Mouse (Mus musculus): ENCODE measurements around the gene Kifap3.

Kifap3 gene

DNA sequence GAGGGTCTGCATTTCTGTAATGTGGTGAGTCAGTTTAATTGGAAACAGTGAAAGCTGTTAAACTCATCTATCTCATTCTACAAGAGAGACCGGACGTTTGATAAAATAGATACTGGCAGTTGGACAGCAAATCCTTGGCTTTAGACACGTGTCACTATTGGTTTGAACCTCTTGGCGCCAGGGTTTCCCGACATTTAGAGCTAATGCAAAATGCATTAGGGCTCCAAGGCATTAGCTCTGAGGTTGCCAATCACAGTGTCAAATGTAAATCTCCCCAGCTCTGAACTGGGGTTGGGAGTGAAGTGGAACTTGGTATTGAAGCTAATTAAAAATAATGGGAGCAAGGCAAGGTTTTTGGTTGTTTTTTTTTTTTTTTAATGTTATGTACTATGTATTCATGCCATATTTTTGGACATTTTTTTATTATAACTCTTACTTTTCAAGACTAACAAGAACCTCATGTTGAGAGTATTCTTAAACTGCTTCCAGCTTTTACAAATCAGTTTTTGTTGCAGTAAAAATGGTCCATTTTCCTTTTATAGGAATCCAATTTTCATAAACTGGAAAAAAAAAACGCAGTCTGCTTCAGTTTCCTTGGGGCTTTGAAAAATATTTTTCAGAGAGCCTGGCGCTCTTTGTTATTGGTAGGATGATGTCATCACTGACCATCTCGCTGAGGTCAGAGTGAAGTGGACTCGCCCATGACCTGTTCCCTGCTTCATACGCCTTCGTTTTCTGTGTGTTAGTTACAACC lies 114.6 kb downstream of the Kifap3 start:
- no peak for DNase-seq (ENCODE audit: low read depth in 2 of 2, low spot score in 2 of 2)

DNA sequence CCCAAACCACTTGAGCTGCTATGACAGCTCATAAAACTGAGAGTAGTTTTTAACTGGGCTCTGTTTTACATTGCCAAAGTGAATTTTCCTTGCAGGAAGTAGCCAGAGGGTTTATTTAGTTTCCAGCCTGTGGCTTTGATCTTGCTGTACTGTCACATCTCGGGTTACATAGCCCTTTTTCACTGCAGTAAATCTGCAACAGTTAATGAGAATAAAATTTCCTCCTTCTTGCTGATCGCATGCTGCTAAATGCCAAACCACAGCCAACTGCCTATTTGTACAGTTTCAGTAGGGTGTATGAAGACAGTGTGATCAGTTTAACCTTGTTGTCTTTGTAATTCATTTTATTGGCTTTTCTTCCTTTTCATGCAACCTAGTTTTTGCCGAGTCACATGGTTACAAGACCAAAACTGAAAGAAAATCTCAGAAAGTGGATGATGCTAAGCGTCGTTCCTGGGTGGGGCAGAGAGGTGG lies 118.9 kb downstream of the Kifap3 start:
- DNase-seq (ENCODE audit: low read depth in 2 of 2, low spot score in 2 of 2) = no peak

DNA sequence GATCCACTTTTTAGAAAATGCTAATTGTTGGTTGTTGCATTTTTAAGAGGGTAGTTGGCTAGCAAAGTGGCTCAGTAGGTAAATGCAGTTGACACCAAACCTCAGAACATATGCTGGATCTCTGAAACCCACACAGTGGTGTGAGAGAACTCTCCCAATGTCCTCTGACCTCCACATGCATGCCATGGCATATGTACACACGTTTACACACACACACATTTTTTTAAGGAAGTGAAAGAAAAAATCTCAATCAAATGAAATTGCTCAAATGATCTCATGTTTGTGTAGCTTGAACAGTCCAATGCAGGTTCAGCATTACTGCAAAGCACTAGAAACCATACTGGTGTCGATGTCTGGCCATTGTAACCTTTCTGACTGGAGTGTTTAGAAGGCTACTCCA lies 120.2 kb downstream of the Kifap3 start:
- no peak for DNase-seq (ENCODE audit: low read depth in 2 of 2, low spot score in 2 of 2)

DNA sequence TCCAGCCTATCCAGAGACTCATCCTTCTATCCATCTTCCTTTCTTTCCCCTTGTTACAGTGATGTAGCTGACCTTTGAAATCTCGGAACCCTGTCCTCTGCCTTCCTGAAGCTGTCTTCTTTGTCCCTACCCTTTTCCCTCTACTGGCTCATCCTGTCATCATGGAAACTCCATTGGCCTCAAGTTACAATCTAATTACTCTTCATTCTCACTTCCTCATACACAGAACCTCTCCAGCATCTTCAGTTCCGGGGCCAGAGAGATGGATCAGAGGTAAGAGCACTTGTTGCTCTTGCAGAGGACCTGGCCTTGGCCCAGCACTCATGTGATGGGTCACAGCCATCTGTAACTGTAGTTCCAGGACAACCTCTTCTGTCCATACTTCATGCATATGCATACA lies 120.8 kb downstream of the Kifap3 start:
- no peak for DNase-seq (ENCODE audit: low read depth in 2 of 2, low spot score in 2 of 2)

DNA sequence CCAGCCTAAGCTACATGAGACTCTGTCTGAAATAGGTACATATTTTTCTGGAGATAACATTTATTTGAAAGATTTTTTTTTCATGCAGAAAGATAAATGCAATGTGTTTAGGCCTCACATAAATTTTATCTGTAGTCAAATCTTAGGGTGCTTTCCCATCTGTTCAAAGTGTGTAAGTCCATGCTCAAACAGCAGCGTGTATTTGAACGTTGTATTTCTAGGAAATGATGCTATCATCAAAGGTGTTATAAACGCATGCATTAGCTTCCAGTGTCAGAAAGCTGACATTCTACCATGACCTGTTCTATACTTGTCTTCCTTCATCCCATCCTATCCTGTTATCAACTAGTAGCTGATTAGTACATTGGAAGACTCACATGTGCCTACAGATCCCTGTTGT lies 124.0 kb downstream of the Kifap3 start:
- DNase-seq (ENCODE audit: low read depth in 2 of 2, low spot score in 2 of 2) = no peak

DNA sequence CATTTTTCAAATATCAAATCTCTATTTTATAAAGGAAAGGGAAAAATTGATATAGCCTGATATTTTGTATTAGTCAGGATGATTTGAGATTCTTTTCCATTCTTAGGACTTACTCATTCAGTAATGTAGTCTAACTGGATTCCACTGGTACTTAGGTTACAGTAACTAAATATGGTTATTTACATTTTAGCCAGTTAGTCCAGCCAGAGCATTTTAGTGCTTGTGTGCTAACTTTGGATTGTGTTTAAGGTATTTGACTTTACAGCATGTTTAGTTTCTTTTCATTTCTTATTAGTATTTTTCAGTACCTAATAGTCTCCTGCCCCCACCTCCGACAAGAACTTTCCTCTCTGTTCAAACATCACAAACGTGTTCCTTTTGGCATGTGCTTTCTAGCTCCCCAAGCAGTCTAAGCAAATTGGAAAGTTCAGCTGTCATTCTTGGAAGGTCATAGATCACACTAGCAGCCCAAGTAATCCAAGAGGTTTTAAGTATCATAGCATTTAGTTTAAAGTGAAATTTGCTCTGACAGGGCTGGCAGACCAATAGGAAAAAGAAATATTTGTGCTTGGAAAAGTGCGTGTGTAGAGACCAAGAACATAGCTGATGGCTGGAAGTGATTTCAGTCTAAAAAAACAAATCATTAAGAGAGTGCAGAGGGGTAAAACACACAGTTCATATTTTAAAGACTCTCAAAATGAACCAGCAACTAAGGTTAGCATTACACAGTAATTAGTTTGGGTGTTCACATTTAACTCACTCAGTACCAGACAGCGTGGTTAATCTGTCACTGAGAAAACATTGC lies 127.8 kb downstream of the Kifap3 start:
- DNase-seq (ENCODE audit: low read depth in 2 of 2, low spot score in 2 of 2) = no peak

DNA sequence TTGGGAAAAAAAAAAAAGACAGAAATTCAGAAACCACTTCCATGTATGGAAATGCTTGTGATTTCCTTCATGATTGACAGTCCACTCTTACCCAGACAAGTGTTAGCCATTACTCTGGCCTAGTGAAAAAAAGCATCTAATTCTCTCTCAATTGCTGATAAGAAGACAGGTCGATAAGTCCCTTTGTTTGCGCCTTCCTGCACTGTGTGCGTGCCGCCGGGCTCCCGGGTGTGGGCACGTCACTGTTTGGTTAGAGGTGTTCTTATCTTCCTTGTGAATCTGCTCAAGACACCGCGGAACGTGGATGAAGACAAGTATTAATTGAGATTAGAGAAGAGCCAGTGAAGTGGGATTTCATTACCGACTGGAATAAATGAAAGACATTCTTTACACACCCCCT lies 129.0 kb downstream of the Kifap3 start:
- no peak for DNase-seq (ENCODE audit: low read depth in 2 of 2, low spot score in 2 of 2)

DNA sequence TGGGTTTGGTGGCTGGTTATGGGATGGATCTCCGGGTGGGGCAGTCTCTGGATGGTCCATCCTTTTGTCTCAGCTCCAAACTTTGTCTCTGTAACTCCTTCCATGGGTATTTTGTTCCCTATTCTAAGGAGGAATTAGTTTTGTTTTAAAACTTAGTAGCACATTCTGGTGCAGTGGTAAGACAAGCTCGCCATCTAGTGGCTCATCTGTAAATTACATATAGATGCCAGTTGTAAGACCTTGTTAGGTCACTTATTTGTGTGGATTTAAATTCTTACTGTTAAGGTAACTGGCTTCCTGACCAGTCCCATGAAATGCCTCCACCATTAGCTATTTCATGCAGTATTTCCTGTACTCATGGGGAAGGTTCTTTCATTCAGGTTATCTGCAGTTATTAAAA lies 131.0 kb downstream of the Kifap3 start:
- DNase-seq (ENCODE audit: low read depth in 2 of 2, low spot score in 2 of 2) = peak in 1 of 2 experiments; percentile 34

DNA sequence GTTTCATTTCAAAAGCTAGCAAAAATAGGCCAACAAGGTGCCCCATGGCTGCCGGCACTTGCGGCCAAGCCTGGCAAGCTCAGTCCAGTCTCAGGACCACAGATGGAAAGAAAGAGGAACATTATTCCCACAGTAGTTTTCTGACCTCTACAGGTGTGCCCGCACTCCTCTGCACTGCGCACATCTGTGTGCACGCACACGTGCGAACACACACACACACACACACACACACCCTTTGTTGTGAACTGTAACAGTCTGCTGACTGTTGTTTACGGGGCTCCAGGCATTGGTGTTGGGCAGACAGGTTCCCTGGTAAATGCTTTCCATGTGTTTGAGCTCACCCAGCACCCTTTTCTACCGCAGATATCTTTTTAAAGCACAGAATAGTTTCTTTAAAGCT lies 131.4 kb downstream of the Kifap3 start:
- DNase-seq (ENCODE audit: low read depth in 2 of 2, low spot score in 2 of 2) = no peak

DNA sequence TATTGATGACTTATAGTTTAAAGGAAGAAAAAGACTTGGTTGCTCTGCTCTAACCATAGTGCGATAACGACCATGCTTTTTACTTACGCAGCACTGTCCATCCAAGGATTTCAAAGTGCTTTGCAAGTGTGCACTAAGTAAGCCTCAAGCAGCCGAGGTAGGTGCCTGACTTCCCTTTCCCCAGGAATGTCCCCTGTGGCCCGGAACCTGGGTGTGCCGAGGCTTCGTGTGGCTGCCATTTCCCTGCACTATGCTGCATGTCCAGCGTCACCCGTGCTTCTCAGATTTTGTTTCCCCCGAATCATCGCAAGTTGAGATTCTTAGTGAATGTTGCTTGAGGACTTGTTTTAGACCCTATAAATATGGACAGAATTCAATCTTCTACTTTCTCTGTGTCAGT lies 132.6 kb downstream of the Kifap3 start:
- no peak for DNase-seq (ENCODE audit: low read depth in 2 of 2, low spot score in 2 of 2)

DNA sequence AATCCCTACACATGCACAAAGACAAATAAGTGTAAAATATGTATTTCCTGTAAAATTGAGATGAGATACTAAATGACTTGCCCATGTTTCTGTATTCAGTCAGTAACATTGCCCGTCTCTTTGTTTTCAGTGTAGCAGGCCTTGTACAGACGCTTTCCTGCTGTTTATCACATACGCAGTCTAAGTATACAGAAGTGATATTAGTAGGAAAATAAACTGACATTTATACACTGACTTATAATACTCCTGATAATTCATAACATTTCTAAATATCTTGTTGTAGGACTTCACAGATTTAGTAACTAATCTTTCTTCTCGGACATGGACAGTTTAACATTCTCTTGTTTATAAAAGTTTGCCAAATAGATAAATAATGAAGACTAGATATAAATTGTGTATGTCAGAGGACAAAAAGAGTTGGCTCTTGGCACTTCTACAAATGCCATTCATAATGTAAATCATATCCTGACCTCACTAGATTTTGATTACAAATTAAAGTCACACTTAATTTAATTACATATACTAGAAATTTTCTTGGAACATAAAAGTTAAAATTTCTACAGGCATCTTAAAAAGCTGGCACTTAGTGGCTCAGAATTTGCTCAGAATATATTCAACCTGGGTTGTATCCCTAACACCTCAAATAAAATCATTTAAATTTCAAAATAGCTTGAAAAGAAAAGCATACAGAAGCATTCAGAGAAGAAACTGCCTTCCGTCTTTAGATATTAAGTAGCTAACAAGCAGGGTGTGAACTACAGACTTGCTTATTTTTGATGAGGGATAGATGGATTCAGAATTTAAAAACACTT lies 138.2 kb downstream of the Kifap3 start:
- DNase-seq (ENCODE audit: low read depth in 2 of 2, low spot score in 2 of 2) = no peak

DNA sequence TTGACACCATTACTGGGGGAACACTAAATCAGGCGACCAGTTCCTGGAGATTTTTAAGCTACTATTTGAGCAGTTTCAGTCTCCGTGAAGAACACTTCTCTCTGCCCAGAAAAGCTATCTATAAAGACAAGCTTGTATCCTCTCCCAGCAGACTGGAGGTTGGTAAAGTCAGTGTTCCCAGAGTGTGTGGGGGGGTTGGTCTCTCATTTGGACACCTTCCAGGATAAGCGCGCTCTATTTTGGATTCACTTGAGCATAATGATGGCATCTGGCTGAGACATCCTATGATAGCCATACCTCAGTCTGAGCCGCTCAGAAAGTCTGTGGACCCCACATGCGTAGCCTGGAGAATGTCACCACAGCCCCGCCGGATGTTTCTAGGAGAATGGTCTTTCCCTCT lies 144.7 kb downstream of the Kifap3 start:
- DNase-seq (ENCODE audit: low read depth in 2 of 2, low spot score in 2 of 2) = no peak

DNA sequence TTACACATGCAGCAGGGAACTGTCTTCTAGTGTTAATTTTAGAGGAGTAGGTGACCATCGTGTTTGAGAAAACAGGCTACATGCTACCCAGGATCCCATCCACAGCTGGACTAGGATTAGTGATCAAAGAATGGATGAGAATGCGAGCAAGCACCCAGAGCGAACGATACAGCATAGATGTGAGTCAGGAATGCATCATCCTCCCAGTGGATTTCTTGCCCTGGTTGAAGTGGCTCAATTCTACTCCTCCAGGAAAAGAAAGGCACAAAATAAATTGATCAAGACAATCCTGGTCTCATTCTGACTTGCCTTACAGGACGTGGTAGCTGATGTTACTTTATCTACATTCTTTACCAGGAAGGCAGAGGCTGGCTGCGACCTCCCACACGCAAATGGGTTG lies 149.5 kb downstream of the Kifap3 start, which contains the start of gene Scyl3:
TSS of gene Scyl3 (plus strand) at position 255 of the 400 bp plus-strand sequence.
- no peak for DNase-seq (ENCODE audit: low read depth in 2 of 2, low spot score in 2 of 2)

DNA sequence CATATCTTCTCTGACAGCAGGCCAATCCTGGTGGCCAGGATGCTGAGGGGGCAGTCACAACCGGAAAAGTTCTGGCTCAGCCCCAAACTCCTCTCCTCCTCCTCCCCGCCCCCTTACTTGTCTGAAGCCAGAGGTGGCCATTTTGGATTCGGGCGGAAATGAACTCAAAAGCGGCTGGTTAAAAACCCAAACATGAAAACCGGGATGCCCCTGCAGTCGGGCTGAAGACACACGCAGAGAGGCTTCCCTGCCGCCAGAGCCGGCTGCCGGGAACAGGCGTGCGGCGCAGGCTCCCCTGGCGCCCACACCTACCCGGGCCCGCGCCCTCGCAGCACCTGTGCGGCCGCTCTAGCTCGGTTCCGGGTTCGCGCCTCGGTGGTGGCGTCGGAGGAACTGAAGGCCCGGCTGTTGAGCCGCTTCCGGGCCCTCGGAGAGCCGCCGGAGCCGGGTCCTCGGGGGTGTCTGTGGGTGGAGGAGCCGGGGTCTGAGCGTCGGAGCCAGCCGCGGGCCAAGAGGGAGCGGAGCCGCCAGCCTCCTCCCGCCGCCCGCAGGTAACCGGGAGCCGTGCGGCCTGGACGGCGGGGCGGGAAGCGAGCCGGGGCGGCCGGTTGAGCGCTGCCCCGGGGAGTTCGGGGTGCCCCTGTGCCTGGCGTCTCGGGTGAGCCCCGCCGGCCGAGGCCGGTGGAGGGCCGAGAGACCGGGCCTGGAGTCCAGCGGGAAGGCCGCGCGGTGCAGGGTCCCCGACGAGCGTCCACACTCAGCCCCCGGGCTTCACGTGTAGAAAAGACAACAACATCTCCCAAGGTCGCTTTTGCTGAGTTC lies 150.5 kb downstream of the Kifap3 start:
- peak; percentile 81 to 89 for DNase-seq (ENCODE audit: low read depth in 2 of 2, low spot score in 2 of 2)

DNA sequence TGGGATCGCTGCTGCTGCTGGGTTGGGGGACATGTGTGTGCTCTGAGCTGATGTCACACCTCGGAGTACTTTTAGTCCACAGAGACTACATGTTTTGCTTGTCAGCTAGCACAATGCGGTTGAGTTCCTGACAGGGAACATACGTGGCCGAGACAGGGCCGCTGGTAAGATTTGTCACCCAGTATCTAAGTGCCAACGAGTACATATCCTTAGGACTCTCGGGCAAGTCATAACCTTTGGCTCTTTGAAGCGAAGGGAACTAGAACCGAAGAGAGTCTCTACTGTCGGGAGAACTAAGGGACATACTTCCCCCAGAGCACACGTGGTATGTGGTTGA lies 151.0 kb downstream of the Kifap3 start:
- DNase-seq (ENCODE audit: low read depth in 2 of 2, low spot score in 2 of 2) = peak; percentile 25 to 51

DNA sequence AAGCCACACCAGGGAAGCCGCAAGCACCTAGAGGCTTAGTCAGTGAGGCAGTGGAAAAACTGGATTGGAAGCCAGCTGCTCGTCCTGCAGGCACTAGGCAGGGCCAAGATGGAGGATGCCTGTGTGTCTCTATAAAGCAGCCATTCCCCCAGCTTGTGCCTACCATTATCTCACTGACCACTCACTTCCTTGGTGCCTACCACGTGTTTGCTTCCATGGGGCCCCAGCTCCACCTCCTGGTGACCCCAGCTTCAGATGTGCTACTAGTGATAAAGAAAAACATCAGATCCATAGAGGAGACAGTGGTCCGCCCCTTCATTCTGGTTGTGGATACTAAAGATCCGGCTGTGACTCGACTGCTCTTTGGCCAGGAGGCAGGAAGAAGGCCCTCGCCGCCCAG lies 152.4 kb downstream of the Kifap3 start:
- no peak for DNase-seq (ENCODE audit: low read depth in 2 of 2, low spot score in 2 of 2)

DNA sequence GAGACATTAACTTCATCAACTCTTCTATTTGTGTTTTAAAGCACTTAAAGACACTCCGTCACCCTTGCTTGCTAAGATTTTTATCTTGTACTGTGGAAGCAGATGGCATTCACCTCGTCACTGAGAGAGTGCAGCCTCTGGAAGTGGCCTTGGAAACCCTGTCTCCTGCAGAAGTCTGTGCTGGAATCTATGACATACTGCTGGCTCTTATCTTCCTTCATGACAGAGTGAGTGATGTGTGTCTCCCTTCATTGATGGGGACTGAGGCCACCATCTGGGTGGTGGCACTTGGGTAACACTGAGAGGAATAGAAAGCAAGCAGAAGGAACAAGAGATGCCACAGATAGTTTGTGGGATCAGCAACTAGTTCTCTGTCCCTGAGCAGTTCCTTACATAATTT lies 155.2 kb downstream of the Kifap3 start:
- no peak for DNase-seq (ENCODE audit: low read depth in 2 of 2, low spot score in 2 of 2)

DNA sequence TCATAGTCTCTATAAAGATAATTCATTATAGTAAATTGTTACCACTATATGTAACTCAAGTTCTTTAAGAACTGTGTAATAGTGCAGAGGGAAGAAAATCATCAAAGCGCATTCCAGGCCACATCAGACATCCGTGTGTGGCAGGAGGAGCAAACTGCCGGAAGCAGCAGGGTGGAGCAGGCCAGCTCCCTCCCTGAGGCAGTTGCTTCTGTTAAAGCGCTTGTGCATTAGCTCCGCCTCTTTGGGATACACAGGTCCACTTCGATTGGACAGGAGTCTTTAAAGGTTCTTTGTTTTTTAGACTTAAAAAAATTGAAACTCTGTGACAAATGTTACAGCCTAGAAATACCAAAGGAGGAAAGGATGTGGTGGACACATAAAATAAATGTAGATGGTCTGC lies 162.7 kb downstream of the Kifap3 start:
- no peak for DNase-seq (ENCODE audit: low read depth in 2 of 2, low spot score in 2 of 2)

DNA sequence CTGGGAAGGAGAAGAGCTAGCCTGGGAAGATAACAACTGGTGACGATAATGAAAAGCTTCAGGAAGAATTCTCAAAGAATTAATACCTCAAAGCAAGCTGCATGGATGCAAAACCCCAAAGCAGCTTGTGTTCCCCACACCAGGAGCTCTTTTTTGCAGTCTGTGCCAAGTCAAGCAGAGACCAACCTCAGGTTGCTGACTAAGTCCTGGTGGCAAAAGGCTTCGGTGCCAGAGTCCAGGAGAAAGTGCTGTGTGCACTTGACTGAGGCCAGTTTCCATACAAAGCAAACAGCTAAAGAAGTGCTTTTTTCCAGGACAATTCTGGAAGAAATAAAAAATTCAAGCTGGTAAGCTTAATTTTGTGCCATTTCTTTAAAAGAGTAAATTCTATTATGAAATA lies 174.0 kb downstream of the Kifap3 start:
- DNase-seq (ENCODE audit: low read depth in 2 of 2, low spot score in 2 of 2) = no peak

DNA sequence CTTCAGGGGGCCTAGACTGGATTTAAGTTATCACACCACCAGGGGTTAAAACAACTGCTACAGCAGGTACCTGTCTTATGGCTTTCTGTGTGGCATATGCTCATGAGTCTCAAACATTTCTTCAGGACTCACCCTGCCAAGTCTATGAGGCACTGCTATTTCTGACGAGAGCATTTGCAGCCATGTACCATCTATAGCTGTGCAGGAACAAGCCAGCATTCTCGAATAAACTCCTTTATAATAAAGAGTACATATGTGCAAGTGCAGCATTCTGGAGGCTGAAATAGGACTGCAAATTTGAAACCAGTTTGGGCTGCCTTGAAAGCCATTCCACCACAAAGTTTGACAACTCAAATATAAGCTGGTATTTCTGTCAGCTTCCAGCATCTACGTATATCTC lies 178.7 kb downstream of the Kifap3 start:
- no peak for DNase-seq (ENCODE audit: low read depth in 2 of 2, low spot score in 2 of 2)

All from CD8-positive naive resting alpha-beta T cell, adult 2 months (primary cell).